Mouse (Mus musculus) fat pad, adult 2 months (tissue): ENCODE results near the gene Galp.
"Not testable (repeated sequence)": the region's sequence is repeated elsewhere in the genome, so short reads cannot be mapped to it uniquely, and the experiment has no call there.

Experiments used
- DNase-seq: peaks from one replicate; pipeline ENCODE4 v3.0.0-alpha.2; 2011; ENCODE audit warnings: low read depth, low spot score; ENCODE audit errors: extremely low read depth

Galp gene

DNA sequence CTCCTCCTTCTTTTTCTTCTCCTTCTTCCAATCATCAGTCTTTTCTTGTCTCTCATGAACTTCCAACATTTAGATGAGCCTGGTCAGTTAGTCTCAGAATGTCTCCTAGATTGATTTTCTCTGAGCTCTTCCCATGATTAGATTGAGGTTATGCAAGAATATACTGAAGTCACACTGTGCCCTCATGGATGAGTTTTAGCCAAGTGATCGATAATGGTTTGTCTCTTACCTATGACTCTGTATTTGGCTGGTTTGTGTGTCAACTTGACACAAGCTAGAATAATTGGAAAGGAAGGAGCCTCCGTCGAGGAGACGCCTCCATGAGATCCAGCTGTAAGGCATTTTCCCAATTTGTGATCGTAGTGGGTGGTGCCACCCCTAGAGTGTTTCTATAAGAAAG lies 57.6 kb downstream of the Galp start:
- DNase-seq, result no peak

DNA sequence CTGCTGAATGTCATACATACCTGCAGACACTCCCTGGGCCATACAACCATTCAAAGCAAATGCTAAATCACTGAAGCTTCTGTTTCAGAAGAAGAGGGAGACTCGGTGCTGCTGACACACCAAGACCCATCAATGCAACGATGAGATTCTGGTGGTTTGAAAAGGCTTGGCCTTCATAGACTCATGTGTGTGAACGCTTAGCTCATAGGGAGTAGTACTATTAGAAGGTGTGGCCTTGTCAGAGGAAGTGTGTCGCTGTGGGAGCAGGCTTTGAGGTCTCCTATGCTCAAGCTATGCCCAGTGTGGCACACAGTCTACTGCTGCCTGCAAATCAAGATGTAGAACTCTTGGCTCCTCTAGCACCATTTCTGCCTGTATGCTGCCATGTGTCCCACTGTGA lies 60.5 kb downstream of the Galp start:
- no peak for DNase-seq

GRCm38 (mm10) chr7:6258232-6259220 lies 61.6 kb downstream of the Galp start:
- no peak for DNase-seq

GRCm38 (mm10) chr7:6260004-6260403 lies 63.1 kb downstream of the Galp start:
- DNase-seq, result not testable (repeated sequence)

DNA sequence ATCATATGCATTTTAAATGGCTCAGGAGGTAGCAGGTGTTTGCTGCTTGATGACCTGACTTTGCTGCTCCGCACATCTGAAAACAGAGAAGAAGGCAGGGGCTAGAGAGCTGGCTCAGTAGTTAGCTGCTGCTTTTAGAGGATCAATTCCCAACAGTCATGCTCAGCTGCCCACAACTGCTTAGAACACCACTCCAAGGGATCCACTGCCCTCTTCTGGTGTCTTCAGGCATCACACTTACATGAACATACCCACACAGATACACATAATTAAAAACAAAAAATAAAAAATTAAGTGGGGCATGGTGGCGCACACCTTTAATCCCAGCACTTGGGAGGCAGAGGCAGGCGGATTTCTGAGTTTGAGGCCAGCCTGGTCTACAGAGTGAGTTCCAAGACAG lies 65.2 kb downstream of the Galp start:
- no peak for DNase-seq

DNA sequence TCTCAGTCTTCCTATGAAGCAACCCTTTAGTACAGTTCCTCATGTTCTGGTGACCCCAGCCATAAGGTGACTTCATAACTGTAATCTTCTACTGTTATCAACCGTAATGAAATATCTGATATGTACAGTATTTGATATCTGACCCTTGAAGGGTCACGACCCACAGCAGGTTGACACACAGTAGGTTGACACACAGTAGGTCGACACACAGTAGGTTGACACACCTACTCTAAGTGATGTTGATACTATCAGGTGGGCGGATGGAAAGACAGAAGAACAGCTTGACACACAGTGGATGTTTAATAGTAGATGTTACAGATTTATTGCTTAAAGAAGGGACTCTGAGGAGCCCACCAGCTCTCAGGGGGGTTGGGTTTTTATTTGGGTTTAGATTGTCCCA lies 66.1 kb downstream of the Galp start:
- no peak for DNase-seq

- no peak for DNase-seq
Observed at GRCm38 (mm10) chr7:6265695-6266094, 68.8 kb downstream of the Galp start.
